Mouse (Mus musculus) frontal cortex, postnatal 25 days (tissue): ENCODE results near the gene Asb18.
A peak's percentile ranks its signal among the peaks of the same experiment; 100 is the strongest.

Experiments
- DNase-seq, 2 experiments: peaks; one replicate each; pipeline ENCODE4 v3.0.0; 2022; ENCODE audit warnings: low spot score in 2 of 2

Asb18 gene

DNA sequence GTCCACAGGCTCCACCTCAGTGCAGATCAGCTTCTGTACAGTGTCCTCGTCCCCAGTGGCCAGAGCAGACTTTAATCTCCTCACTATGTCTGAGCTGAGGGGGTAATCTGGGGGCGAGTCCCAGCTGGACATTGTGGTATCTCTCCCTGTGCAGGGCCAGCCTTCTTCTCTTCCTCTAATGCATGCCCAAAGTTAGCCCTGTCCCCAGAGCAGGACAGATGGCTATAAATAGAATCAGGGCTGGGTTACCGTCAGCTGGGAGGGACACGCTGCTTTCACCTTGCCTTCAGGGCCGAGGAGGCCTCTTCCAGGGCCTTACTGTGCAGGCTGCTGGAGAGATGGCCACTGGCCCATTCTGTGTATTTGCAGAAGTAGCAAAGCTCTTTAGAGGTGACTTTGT is at the start of gene Asb18:
Asb18 (minus strand) TSS at position 221 of the 400 bp plus-strand sequence.
- DNase-seq = no peak

GRCm38 (mm10) chr1:90060599-90060998 is 46.1 kb upstream of the Asb18 start:
- peak; percentile 41 to 59 for DNase-seq

- DNase-seq = no peak
Measured at GRCm38 (mm10) chr1:90060054-90060453, 45.6 kb upstream of the Asb18 start.

- DNase-seq = no peak
Measured at GRCm38 (mm10) chr1:90054991-90055390, 40.5 kb upstream of the Asb18 start.

- DNase-seq = peak in 1 of 2 experiments; percentile 38
Measured at GRCm38 (mm10) chr1:90051347-90051746, 36.9 kb upstream of the Asb18 start.

DNA sequence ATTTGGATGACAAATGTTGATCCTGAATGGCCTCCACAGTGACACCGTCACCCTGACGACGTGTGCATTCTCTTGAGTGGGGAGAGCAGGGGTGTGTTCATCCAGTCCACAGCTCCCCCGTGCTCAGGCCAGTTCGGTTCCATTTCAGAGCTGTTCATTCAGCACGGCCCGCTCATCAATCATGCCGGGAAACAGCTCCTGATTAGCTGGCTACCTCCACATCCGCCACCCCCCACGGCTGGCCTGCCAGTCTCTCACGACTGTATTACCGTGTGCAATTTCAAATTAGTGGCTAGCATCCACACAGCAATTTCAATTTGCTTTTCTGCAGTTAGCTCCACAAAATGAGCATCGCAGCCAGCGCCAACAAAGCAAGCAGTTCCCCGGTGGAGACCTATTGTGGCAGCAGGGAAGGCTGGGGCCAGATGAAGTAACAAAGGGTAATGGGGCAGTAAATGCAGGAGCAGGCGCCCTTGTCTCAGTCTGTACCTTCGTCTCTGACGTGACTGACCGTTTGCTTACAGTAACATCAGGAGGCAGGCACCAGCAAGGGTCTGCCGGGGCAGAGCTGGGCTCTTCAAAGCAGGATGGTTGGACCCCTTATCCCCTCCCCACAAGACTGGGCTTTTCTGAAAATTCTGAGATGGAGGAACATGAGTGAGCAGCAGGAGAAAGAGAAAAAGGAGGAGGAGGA is 35.7 kb upstream of the Asb18 start:
- DNase-seq = no peak

GRCm38 (mm10) chr1:90028305-90028704 is 13.8 kb upstream of the Asb18 start:
- no peak for DNase-seq

DNA sequence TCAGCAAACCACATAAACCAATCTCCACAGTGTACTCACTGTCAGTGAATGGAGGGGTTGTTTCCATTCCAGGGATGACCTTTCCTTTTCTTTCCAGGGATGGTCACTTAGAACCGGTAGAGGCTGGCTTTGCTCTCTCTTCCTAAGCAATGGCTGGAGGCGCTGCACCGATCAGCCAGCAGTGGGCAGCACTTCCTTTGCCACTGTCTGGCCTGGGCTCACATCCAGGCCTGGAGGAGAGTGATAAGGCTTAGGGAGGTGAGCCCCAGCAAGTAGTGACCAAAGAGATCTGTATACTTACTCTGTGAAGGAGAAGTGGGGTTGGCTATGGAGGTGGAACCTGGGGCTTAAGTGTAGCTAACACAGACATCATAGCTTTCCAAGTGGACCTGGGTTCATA is 12.5 kb upstream of the Asb18 start:
- DNase-seq = no peak

DNA sequence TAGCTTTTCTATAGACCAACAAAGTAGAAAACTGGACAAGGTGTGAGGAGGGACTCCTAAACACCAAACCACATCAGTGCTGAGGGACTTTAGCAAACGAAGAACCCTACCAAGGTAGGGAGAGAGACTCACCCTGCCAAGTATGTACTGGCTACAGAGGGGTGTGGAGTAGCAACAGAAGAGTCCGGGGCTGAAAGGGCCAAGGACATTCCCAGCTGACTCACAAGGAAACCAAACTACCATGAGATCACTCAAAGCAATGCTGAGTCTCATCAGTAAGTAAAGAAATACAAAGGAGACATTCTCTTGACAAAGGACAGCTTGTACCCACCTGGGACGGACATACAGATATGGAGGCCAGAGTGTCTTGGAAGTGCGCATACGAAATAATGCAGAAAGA is 5.9 kb upstream of the Asb18 start:
- no peak for DNase-seq

DNA sequence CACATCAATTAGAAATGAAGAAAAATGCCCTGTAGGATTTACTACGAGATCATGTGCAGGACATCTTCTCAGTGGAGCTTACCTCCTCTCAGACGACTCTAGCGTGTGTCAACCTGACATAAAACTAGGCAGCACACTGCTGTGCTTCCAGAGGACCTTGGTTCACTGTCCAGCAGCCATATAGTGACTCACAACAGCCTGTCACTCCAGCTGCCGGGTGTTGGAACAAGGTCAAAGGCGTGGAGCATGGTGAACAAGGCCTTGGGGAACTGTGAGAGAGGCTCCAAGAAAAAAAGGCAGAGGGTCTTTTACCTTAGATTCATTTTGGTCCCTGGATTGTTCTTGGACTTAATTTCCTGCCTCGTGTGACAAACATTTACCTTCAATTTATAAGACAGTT is 3.6 kb upstream of the Asb18 start:
- no peak for DNase-seq

- DNase-seq = no peak
Measured at GRCm38 (mm10) chr1:90013273-90013672, 1.2 kb downstream of the Asb18 start.

GRCm38 (mm10) chr1:90012850-90013249 is 1.6 kb downstream of the Asb18 start:
- no peak for DNase-seq

- DNase-seq = no peak
Measured at GRCm38 (mm10) chr1:90012168-90012567, 2.3 kb downstream of the Asb18 start.

- DNase-seq = no peak
Measured at GRCm38 (mm10) chr1:90010077-90010476, 4.4 kb downstream of the Asb18 start.

DNA sequence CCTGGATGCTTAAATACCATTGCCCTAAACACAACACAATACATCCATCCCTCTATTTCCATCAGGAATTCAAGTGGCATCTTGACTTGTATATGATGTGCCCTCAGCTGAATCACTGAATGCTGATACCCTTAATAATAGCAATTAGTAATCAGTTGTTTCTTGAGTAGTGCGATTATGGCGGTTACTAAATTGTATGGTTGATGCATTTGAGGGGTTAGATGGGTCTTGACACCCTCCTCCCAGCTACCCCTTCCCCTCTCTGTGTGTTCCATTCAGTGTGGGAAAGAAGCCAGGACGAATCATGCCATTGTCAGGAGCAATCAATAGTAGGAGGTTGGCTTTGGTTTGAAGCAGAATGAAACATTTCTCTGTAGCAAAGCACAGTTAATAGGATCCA is 5.3 kb downstream of the Asb18 start:
- DNase-seq = no peak

GRCm38 (mm10) chr1:90006666-90007065 is 7.8 kb downstream of the Asb18 start:
- peak in 1 of 2 experiments; percentile 7 for DNase-seq

DNA sequence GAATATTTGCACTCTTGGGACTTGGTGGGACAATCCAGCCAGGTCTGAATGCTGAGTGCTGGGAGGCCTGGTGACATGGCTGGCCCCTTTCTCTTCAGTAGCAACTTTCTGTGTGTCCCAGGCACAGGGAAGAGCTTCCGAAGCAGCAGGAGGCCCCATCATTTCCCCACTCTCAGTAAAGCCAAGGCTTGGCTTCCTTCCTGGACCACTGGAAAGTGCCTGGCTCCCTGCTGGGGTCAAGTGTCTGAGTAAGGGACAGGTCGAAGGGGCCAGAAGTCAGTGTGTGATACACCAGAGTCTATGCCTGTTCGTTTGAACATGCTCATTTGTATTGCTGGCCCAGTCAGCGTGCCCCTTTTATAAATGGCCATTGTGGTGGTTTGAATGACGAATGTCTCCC is 13.5 kb downstream of the Asb18 start:
- no peak for DNase-seq

DNA sequence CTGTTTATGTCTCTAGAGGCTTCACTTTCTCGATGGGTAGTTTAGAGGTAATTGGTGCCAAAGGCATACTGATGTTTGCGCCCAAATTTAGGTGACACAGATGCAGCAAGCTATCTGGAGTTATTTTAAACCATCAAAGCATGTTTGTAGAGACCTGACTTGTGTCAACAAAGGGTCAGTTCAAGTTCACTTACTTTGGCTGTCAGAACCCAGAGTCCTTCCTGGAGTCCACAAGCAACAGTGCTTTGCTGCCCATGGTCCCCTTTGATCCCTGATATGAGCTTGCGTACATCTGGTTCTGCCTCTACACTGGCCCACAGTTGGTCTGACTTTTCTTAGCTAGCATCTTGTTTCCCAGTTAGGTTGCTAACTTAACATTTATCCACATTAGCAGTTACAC is 14.6 kb downstream of the Asb18 start:
- no peak for DNase-seq

- DNase-seq = no peak
Measured at GRCm38 (mm10) chr1:89998696-89999095, 15.8 kb downstream of the Asb18 start.

DNA sequence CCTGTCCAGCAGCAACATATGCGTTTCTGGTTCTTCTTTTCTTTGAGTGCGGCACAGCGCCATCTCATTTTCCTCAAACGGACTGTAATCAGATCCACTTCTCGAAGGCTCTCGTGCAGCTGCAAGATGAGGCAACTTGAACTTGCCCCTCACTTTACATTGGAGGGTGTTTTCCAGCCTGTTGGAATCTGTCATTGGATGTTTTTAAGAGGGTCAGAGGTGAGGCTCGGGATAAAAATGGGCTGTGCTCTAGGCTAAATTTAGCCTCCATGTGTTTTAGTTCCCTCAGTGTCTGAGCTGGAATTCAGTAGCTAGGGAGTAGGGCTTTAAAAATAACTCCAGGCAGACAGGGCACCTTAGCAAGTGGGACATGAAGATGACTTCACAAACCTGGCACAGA is 16.4 kb downstream of the Asb18 start:
- DNase-seq = no peak

DNA sequence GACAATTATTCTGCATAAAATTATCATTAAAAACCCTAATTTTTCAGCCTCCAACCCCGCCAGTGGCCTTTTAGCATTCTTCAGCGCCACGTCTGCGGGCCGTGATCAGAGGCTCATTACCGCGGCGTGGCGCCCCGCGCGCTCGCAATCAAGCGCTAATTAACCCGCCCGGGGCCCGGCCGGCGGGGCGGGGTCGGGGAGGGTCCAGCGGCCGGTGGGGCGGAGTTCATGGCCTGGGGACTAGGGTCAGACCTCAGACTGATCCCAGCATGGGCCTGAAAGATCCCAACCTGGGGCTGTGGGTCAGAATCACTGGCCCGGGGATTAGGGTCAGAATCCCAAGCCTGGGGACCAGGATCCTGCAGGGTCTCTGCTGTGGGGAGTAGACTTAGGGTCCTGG is 22.2 kb downstream of the Asb18 start:
- DNase-seq = no peak

DNA sequence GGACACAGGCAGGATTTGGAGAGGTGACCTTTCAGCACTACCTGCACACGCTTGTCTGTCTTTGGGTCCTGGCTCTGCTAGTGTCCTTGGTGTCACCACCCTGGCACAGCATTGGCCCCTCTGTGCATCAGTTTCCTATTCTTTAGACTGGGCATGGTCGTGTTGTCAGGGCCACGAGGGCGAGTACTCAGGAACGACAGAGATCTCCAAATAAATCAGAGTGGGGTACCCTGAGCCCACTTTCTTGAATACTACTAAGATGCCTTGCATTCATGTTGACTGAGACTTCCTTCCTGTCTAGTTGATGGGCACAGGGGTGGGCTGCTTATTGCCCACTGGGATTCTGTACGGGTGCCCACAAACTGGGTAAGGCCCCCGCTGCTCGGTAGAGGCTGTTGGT is 37.2 kb downstream of the Asb18 start:
- DNase-seq = no peak

DNA sequence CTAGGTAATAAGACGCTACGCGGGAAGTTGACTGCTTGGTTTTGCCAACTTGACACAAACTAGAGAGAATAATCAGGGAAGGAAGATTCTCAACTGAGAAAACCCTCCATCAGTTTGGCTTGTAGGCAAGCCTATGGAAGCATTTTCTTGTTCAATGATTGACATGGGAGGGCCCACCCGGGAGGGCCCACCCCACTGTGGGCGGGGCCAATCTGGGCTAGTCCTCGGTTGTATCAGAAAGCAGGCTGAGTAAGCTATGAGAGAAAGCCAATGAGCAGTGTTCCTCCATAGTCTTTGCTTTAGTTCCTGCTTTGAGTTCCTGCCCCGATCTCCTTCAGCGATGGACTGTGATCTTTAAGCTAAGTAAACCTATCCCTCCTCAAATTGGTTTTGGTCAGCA is 38.1 kb downstream of the Asb18 start:
- DNase-seq = no peak

DNA sequence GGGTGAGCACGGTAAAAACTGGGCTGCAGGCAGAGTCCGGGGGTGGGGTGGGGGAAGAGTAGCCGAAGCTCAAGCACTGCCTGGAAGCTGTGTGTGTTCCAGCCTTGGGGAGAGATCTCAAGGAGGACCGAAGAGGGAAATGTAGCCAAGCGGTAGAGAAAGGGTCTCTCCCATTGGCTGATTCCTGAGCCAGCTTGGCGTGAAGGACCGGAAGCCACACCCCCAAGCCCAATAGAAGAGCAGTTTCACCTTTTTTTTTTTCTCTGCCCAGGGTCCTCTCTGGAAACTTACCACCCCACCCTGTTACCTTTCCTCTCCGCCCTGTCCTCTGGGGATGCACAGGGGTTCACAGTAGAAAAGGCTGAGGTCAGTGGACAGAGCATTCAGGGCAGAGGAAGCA is 39.9 kb downstream of the Asb18 start:
- DNase-seq = no peak
